Mouse (Mus musculus) hindbrain, postnatal 0 days (tissue): ENCODE measurements around the gene Sh3glb1. TPM values are rescaled to one million over a fixed set of nuclear protein-coding genes. Genes with fewer than 3 reads are reported as not detected.

Experiments
- ATAC-seq: fragments of 200-750 bp; cut with Nextera tagmentation; 2 replicates; pipeline ENCODE4 v1.8.0; 2017; ENCODE audit warnings: mild to moderate bottlenecking, moderate TSS enrichment, moderate library complexity
- DNase-seq: peaks from one replicate; pipeline ENCODE4 v3.0.0-alpha.2; 2015; ENCODE audit warnings: low spot score
- H3K27ac ChIP-seq: fragments of 300-500 bp; sonication (generic); 2 replicates; pipeline ENCODE4 v1.5.1; 2014; ENCODE audit warnings: mild to moderate bottlenecking
- H3K27me3 ChIP-seq: fragments of 300-500 bp; sonication (generic); 2 replicates; pipeline ENCODE4 v1.6.1; 2014; ENCODE audit warnings: low read length, mixed read lengths; ENCODE audit not compliant: insufficient read depth
- H3K36me3 ChIP-seq: fragments of 300-500 bp; sonication (generic); 2 replicates; pipeline ENCODE4 v1.6.1; 2014; ENCODE audit warnings: low read length, mixed read lengths; ENCODE audit not compliant: insufficient read depth
- H3K4me1 ChIP-seq: fragments of 300-500 bp; sonication (generic); 2 replicates; pipeline ENCODE4 v1.6.1; 2014; ENCODE audit warnings: antibody characterized with exemption, low read length, mixed read lengths; ENCODE audit not compliant: insufficient read depth
- H3K4me2 ChIP-seq: fragments of 300-500 bp; sonication (generic); 2 replicates; pipeline ENCODE4 v1.6.1; 2014; ENCODE audit warnings: low read depth, mild to moderate bottlenecking, low read length, moderate library complexity, mixed read lengths
- H3K4me3 ChIP-seq: fragments of 300-500 bp; sonication (generic); 2 replicates; pipeline ENCODE4 v1.5.1; 2014; ENCODE audit warnings: low read length
- H3K9ac ChIP-seq: fragments of 300-500 bp; sonication (generic); replicated peaks from 2 replicates; pipeline ENCODE4 v1.6.1; 2014; ENCODE audit warnings: mild to moderate bottlenecking, low read length, moderate library complexity, mixed read lengths
- H3K9me3 ChIP-seq: fragments of 300-500 bp; sonication (generic); 2 replicates; pipeline ENCODE4 v1.6.1; 2016; ENCODE audit warnings: low read length, mixed read lengths
- CTCF ChIP-seq: IDR thresholded peaks from 2 replicates; pipeline ENCODE4 v1.5.1; 2016; ENCODE audit warnings: antibody characterized with exemption, control low read depth, low read depth
- WGBS: fragments of 180-500 bp; shearing (Covaris S2); extraction: QIAGEN DNeasy Blood & Tissue Kit; methylation state at CpG from one replicate; pipeline ENCODE4 v1.1.7; 2014; 5-methylcytosine and 5-hydroxymethylcytosine counted together
- polyA plus RNA-seq: library from polyadenylated mRNA; unstranded; fragments of >200 nt; fragmentation: Nextera tagmentation; extraction: Ambion mirVana; gene quantifications from 2 replicates; pipeline ENCODE4 v1.2.1, GENCODE M21; 2015
- total RNA-seq: library from RNA; depleted of rRNA; stranded (reverse); fragments of >200 nt; gene quantifications from 2 replicates; pipeline ENCODE4 v1.2.3, GENCODE M21; 2014

Gene Sh3glb1
- total and polyA plus RNA-seq, 2 experiments from 2014 or later: 61.3 to 118 TPM

DNA sequence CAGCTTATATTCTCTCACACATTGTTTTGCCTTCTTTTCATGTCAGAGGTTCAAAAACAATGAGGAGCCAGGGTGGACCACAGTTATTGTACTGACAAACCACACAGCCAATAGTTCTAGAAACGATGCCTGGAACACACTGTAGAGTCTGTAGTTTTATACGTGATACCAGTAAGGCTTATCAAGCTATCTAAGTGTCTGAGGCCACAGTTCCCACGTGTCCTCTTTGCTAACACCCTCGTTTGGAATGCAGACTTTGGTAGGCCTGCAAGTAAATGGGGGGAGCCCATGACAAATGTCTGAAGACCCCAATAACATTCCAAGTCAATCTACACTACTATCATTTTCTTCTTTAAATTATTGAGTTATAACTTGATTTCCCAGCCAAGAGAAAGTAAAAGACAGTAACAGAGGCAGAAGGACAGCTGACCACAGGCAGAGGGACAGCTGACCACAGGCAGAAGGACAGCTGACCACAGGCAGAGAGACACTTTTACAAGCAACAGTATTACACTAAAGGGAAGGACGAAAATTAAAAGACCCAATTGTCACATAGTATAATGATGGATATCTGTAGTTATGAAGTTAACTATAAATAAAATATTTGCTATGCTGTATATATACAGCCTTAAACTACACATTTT is 21.2 kb downstream of the Sh3glb1 start:
- TF ChIP-seq CTCF: no peak

DNA sequence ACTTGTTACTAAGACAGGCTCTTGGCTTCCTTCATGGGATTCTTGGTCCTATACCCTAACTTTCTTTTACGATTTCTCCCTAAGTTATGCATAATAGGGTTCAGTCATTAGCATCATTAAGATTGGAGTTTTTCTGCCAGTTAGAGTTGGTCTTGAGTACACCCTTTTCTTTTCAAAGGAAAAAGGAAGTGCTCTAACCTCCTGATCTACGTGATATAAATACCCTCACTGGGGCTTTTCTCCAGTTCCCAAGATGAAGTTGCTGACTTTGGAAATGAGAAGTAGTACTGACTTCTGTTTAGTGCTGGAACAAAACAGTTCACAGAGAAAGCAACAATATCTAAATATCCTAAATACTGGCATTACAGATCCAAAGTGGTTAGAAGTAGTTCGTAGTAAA is 22.2 kb downstream of the Sh3glb1 start:
- no peak overlapping the region for H3K9ac ChIP-seq

More for the DNA sequence above, 21.2 kb downstream of the Sh3glb1 start:
- Histone ChIP-seq H3K9ac (no peak overlapping the region), H3K4me1 (no peaks in the 10 kb centered on the region), H3K36me3 (peaks cover 27% of the 10 kb centered on the region), H3K4me2 (no peak overlapping the region), H3K4me3 (no peak overlapping the region), H3K27ac (no peak overlapping the region), H3K9me3 (no peaks in the 10 kb centered on the region), H3K27me3 (no peaks in the 10 kb centered on the region)
- WGBS: 87% methylated on average over 5 of the region's 5 CpGs
- DNase-seq: no peak
- no peak for ATAC-seq

DNA sequence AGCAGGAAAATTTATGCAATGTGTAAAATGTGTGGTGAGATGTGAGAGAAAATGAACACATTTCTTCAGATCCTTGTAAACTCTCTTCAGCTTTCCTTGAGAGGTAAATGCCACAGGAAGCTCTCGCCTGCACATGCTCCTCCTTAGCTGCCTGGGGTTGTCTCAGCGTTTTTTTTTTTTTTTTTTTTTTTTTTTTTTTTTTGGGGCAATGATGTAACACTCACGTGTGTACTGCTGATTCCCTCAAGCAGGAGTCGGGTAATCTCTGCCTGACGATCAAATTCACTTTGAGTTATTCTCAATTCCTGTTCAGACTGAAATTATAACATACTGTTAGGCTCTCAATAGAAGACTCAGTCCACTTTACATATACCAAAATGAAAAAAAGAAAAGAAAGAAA is 23.0 kb downstream of the Sh3glb1 start:
- Histone ChIP-seq H3K4me2 (no peak overlapping the region), H3K27ac (no peak overlapping the region), H3K27me3 (no peaks in the 10 kb centered on the region), H3K36me3 (peaks cover 39% of the 10 kb centered on the region), H3K4me3 (no peak overlapping the region), H3K4me1 (no peaks in the 10 kb centered on the region), H3K9ac (no peak overlapping the region), H3K9me3 (no peaks in the 10 kb centered on the region)
- ATAC-seq: no peak
- TF ChIP-seq CTCF: no peak
- DNase-seq: no peak
- WGBS: 72% methylated on average over 5 of the region's 5 CpGs

More for the DNA sequence above, 22.2 kb downstream of the Sh3glb1 start:
- H3K4me2 ChIP-seq: no peak overlapping the region
- no peaks in the 10 kb centered on the region for H3K27me3 ChIP-seq
- no peaks in the 10 kb centered on the region for H3K4me1 ChIP-seq
- H3K36me3 ChIP-seq: peaks cover 35% of the 10 kb centered on the region
- no peak overlapping the region for H3K27ac ChIP-seq
- DNase-seq (no peak), ATAC-seq (no peak)
- WGBS: 83% methylated on average over 3 of the region's 3 CpGs
- H3K9me3 ChIP-seq: no peaks in the 10 kb centered on the region
- no peak overlapping the region for H3K4me3 ChIP-seq
- no peak for TF ChIP-seq CTCF

DNA sequence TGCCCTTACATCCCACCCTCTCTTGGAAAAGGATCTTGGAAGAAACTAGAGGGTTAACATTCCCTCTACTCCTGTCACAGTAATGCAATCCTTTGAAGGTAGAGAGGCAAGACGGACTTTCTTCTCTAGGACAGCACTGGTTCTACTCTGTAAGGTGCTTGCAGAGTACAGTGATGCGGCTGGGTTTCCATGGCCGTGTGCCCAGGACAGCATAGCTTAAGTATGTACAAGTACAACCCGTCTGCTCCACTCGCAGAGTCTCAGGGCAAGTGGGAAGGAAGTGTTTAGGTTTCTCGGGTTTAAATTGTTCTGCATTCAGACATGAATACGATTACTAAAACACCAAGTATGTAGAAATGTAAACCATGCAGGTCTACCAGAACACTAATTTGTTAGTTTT is 25.2 kb downstream of the Sh3glb1 start:
- Histone ChIP-seq H3K36me3 (peaks cover 44% of the 10 kb centered on the region), H3K4me3 (no peak overlapping the region), H3K4me2 (no peak overlapping the region), H3K9ac (no peak overlapping the region), H3K4me1 (no peaks in the 10 kb centered on the region), H3K9me3 (no peaks in the 10 kb centered on the region), H3K27ac (no peak overlapping the region), H3K27me3 (no peaks in the 10 kb centered on the region)
- WGBS: 87% methylated on average over 7 of the region's 7 CpGs
- DNase-seq: no peak
- ATAC-seq: no peak
- no peak for TF ChIP-seq CTCF

DNA sequence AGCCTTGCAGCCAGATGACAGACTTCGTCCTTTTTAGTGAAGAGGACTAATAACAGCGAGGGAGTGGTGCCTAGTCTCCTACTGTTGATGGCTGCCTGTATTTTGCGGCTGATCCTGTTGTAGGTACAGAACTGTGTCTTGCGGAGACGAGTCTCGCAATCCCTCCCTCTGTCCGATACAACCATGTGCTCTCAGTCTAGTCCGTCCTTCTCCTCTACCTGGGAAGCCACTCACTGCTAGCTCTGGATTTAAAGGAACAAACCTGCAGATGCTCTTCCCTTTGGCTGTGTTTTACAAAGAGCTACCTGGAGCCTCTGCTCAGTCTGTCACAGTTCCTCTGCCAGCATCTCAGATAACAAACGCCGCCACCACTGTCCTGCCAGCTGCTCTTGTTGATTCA is 26.1 kb downstream of the Sh3glb1 start:
- WGBS: 87% methylated on average over 10 of the region's 10 CpGs
- TF ChIP-seq CTCF: no peak
- DNase-seq (no peak), ATAC-seq (no peak)
- H3K4me2 ChIP-seq: no peak overlapping the region
- H3K9me3 ChIP-seq: no peaks in the 10 kb centered on the region
- peaks cover 44% of the 10 kb centered on the region for H3K36me3 ChIP-seq
- no peak overlapping the region for H3K27ac ChIP-seq
- H3K4me3 ChIP-seq: no peak overlapping the region
- no peak overlapping the region for H3K9ac ChIP-seq
- H3K27me3 ChIP-seq: no peaks in the 10 kb centered on the region
- no peaks in the 10 kb centered on the region for H3K4me1 ChIP-seq

DNA sequence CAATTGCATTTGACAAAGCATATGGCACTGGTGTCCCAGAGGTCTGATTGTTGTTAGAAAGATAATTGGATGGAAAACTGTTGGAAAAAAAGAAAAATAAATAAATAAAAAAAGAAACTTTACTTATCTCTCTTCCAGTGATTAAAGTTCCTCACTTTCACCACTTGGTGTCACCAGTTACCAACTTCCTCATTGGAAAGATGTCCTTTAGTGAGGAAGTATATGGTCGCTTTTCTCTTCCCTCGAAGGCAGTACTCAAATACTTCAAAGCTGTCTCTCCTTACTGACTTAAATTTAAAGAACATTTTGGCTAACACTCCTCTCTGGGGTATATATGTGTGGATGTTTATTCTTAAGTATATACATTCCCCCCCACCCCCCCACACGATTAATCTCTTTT is 28.1 kb downstream of the Sh3glb1 start:
- peak; percentile 74 for TF ChIP-seq CTCF
- peak; percentile 60; the same call in 1 of the 2 replicates for ATAC-seq
- no peaks in the 10 kb centered on the region for H3K27me3 ChIP-seq
- H3K4me1 ChIP-seq: no peaks in the 10 kb centered on the region
- WGBS: 44% methylated on average over 3 of the region's 3 CpGs
- peaks cover 44% of the 10 kb centered on the region for H3K36me3 ChIP-seq
- H3K4me2 ChIP-seq: no peak overlapping the region
- H3K27ac ChIP-seq: no peak overlapping the region
- H3K9me3 ChIP-seq: no peaks in the 10 kb centered on the region
- no peak overlapping the region for H3K9ac ChIP-seq
- no peak overlapping the region for H3K4me3 ChIP-seq
- DNase-seq: peak; percentile 80

DNA sequence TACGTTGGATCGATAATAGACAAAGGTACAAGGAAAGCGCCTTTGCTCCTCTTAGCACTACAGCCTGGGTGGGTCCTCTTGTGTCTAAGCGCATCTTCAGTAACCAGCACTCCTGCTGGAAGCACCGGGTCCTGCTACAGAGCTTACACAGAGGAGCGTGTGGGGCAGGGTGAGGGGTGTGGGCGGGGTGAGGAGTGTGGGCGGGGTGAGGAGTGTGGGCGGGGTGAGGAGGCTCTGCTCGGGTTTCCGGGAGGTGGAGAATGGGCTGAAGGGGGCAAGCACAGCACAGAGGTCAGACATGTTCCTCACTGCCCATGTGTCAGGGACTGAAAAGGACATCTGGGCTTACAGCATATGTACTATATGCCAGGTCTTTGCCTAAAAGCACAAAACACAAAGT is 30.9 kb downstream of the Sh3glb1 start:
- Histone ChIP-seq H3K9ac (no peak overlapping the region), H3K4me2 (no peak overlapping the region), H3K27ac (no peak overlapping the region), H3K36me3 (peaks cover 20% of the 10 kb centered on the region), H3K27me3 (no peaks in the 10 kb centered on the region), H3K9me3 (no peaks in the 10 kb centered on the region), H3K4me1 (no peaks in the 10 kb centered on the region), H3K4me3 (no peak overlapping the region)
- no peak; the same call in 1 of the 2 replicates for TF ChIP-seq CTCF
- WGBS: 21% methylated on average over 11 of the region's 11 CpGs
- DNase-seq (peak; percentile 40), ATAC-seq (peak; percentile 76)
